Mouse (Mus musculus): ENCODE data around the gene Sdk1.

- TF ChIP-seq CTCF (IDR thresholded peaks at IDR 0.05; ENCODE audit: insufficient read depth, low read depth, low read length) (no peak), POLR2A (IDR thresholded peaks at IDR 0.05; ENCODE audit: insufficient read depth, low read depth, low read length) (no peak)
Observed at GRCm38 (mm10) chr5:141754278-141754677, 513.0 kb downstream of the Sdk1 start.

Measured in olfactory bulb, adult 2 months (tissue).